Mouse (Mus musculus) midbrain, embryonic 11.5 days (tissue): ENCODE results near the gene Lrguk. TPM values are rescaled to one million over a fixed set of nuclear protein-coding genes. Genes with fewer than 3 reads are reported as not detected.

Experiments
- ATAC-seq: fragments of 200-750 bp; cut with Nextera tagmentation; 2 replicates; pipeline ENCODE4 v1.8.0; 2017; ENCODE audit warnings: moderate TSS enrichment, moderate library complexity; ENCODE audit not compliant: low FRiP score
- DNase-seq: peaks from one replicate; pipeline ENCODE4 v3.0.0; 2015; ENCODE audit warnings: low spot score; ENCODE audit errors: missing footprints
- H3K27ac ChIP-seq: fragments of 300-500 bp; sonication (generic); 2 replicates; pipeline ENCODE4 v1.5.1; 2014; ENCODE audit warnings: low read depth, low read length
- H3K27me3 ChIP-seq: fragments of 300-500 bp; sonication (generic); 2 replicates; pipeline ENCODE4 v1.6.1; 2014; ENCODE audit warnings: mild to moderate bottlenecking, low read length, moderate library complexity, mixed read lengths; ENCODE audit not compliant: control insufficient read depth, insufficient read depth
- H3K36me3 ChIP-seq: fragments of 300-500 bp; sonication (generic); 2 replicates; pipeline ENCODE4 v1.6.1; 2014; ENCODE audit warnings: mild to moderate bottlenecking, low read length, moderate library complexity, mixed read lengths; ENCODE audit not compliant: control insufficient read depth, insufficient read depth
- H3K4me1 ChIP-seq: fragments of 300-500 bp; sonication (generic); 2 replicates; pipeline ENCODE4 v1.6.1; 2014; ENCODE audit warnings: low read length; ENCODE audit not compliant: control insufficient read depth, insufficient read depth
- H3K4me2 ChIP-seq: fragments of 300-500 bp; sonication (generic); 2 replicates; pipeline ENCODE4 v1.6.1; 2014; ENCODE audit warnings: mild to moderate bottlenecking, moderate library complexity
- H3K4me3 ChIP-seq: fragments of 300-500 bp; sonication (generic); 2 replicates; pipeline ENCODE4 v1.5.1; 2014; ENCODE audit warnings: low read depth, low read length
- H3K9ac ChIP-seq: fragments of 300-500 bp; sonication (generic); 2 replicates; pipeline ENCODE4 v1.6.1; 2014; ENCODE audit warnings: low read length
- H3K9me3 ChIP-seq: fragments of 300-500 bp; sonication (generic); 2 replicates; pipeline ENCODE4 v1.6.1; 2016; ENCODE audit warnings: low read length; ENCODE audit not compliant: control insufficient read depth
- WGBS: fragments of 180-500 bp; shearing (Covaris S2); extraction: QIAGEN DNeasy Blood & Tissue Kit; methylation state at CpG from one replicate; pipeline ENCODE4 v1.1.7; 2014; 5-methylcytosine and 5-hydroxymethylcytosine counted together
- polyA plus RNA-seq: library from polyadenylated mRNA; unstranded; fragments of >200 nt; fragmentation: Nextera tagmentation; extraction: Ambion mirVana; gene quantifications from 2 replicates; pipeline ENCODE4 v1.2.1, GENCODE M21; 2014

Gene Lrguk
- 0.78 and 1.7 TPM in 2 replicates for polyA plus RNA-seq

DNA sequence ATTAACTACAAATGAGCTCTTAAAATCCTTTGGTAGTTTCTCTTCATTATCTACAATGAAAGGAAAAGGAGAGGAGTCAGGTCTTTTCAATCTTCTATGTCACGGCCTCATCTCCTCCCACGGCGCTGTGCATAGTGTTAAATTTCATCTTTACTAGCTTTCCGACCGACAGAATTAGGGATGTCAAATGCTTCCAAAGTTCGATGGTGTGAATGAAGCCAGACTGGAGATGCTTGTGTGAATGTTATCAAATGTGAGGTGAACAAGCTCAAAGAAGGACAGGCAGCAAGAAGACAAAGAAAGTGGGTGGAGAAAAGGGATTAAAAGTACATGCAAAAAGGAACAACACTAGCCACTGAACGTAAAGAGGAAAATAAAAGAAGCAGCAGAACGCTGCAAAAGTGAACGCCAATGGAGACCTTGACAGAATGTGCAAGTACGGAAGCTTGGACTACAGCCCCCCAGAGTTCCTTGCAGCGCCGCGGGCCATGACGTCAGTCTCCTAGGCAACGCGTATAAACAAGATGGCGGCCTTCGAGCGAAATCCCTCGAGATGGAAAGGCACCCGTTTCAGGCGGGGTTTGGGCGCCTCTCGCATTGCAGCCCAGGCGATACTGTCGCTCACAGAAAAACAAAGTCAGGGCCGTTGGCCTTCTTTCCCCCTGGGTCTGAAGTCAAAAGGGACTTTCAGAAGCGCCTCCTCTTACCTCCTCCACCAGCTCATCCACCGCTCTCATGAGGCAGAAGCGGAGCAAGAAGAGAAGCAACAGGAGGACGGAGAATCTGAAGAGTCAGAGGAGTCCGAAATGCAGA is at the start of gene Lrguk:
Lrguk (plus strand) TSS at position 516 of the 813 bp plus-strand sequence.
- Histone ChIP-seq H3K9ac (peak within 1 kb of the TSS; percentile 64), H3K27me3 (no peaks in the 10 kb centered on the region), H3K27ac (no peak within 1 kb of the TSS), H3K4me1 (no peaks in the 10 kb centered on the region), H3K36me3 (no peaks in the 10 kb centered on the region), H3K9me3 (no peaks in the 10 kb centered on the region), H3K4me2 (peak within 1 kb of the TSS; percentile 78), H3K4me3 (peak within 1 kb of the TSS; percentile 45)
- peak; percentile 97 for ATAC-seq
- WGBS = 5% methylated on average over 32 of the region's 32 CpGs
- peak; percentile 98 for DNase-seq

DNA sequence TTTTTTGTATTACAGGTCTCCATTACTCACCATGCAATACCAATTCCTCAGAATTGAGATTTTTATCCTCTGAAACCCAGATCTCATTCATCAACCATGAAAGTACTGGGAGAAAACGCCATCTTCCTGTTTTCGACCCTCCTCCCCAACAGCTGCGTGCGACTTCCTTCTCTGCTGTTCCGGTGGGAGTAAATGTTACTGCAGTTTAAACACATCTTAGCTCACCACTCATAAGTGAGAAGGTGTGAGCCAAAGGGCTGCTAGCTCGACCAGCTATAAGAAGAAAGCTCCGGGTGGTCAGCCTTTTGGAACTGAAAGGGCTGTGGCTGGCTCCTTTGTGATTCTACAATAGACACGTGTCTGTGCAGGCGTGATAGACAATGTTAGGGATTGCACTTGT is 46.5 kb upstream of the Lrguk start:
- WGBS = 85% methylated on average over 9 of the region's 9 CpGs
- no peak for ATAC-seq

DNA sequence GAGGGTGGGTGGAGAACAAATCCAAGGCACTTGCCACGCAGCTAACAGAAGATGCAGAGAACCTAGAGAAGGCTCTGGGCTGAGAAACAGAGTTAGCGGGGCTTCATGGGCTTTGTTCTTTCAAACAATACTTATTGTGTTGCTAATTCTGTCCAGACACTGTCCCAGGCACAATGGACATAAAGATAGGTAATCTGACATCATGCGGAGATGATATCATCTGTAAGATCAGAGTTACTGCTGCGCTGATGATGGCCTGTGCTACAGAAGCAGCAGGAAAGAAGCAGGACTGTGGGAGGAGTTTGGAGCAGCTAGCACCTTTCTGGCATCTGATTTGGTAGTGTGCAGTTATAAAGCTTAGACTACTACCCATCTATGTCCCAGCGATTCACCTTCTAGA is 42.1 kb upstream of the Lrguk start:
- H3K4me3 ChIP-seq = no peak overlapping the region
- H3K27me3 ChIP-seq = no peaks in the 10 kb centered on the region
- peak; percentile 69 for DNase-seq
- H3K27ac ChIP-seq = no peak overlapping the region
- peaks cover 2% of the 10 kb centered on the region; the same call in 1 of the 2 replicates for H3K4me1 ChIP-seq
- no peak overlapping the region for H3K4me2 ChIP-seq
- WGBS = 72% methylated on average over 5 of the region's 5 CpGs
- no peaks in the 10 kb centered on the region for H3K9me3 ChIP-seq
- H3K9ac ChIP-seq = no peak overlapping the region
- no peak for ATAC-seq
- no peaks in the 10 kb centered on the region for H3K36me3 ChIP-seq

More for the DNA sequence above, 46.5 kb upstream of the Lrguk start:
- Histone ChIP-seq H3K9me3 (no peaks in the 10 kb centered on the region), H3K4me3 (no peak overlapping the region), H3K4me1 (peaks cover under 1% of the 10 kb centered on the region; the same call in 1 of the 2 replicates), H3K4me2 (no peak overlapping the region), H3K27ac (no peak overlapping the region), H3K36me3 (no peaks in the 10 kb centered on the region), H3K9ac (no peak overlapping the region), H3K27me3 (no peaks in the 10 kb centered on the region)
- no peak for DNase-seq

DNA sequence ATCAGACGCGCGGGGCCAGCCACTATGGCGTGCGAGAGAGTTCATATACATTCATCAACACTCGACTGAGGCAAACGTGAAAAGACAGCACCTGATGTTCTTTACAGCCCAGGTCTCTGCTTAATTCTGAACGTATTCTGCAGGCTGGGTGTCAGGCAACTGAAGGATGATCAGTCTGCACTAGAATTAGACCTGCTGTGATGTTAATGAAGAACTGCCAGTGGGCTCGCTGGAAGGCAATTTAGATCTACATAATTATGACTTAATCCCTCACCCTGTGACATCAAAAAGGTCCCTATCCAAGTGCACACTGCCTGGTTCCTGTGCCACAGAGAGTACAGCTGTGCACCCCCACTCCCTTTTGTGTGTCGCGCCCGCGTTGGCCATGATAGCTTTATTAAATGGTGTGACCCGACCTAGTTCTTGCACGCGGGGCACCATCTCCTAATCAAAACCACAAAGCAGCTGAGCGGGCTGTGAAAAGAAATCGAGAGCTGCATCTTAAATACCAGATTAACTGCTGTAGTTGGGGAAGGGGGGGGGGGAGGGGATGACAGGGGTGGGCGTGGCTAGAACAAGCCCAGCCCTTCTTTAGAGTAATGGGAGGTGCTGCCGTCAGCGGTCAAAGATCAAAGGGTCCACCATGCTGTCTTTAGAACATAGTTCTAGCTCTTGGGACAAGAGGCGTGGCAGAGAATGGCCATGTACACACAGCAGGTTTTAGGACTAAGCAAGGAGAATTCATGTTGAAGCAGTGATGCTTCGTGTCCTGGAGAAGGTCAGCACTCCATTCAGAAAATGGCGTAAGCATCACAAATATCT is 36.8 kb upstream of the Lrguk start:
- Histone ChIP-seq H3K4me1 (peaks cover 3% of the 10 kb centered on the region; the same call in 1 of the 2 replicates), H3K9ac (no peak overlapping the region), H3K36me3 (no peaks in the 10 kb centered on the region), H3K4me3 (no peak overlapping the region), H3K27me3 (no peaks in the 10 kb centered on the region), H3K27ac (0 out of 2 replicates have a peak overlapping the region, but pooled peaks have one; percentile 8), H3K9me3 (no peaks in the 10 kb centered on the region), H3K4me2 (peak overlapping the region; percentile 16; the same call in 1 of the 2 replicates)
- DNase-seq (peak; percentile 93), ATAC-seq (peak; percentile 93)
- 27% methylated on average over 24 of the region's 24 CpGs for WGBS

DNA sequence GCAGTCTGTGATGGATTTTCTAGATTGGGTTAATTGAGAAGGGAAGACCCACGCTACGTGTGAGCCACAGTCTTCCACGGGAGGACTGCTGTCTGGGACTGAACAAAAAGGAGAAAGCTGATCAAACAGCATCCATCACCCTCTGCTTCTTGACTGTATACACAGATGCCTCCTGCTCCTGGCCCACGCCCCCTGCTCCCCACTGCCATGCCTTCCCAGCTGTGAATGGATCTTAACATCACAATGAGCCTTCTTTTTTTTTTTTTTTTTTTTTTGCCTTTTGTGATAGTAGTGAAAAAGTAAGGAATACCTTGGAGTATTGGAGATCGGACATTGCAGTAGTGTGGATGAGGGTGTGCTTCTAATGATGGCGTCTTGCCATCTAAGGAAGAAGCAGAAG is 35.4 kb upstream of the Lrguk start:
- Histone ChIP-seq H3K9me3 (no peaks in the 10 kb centered on the region), H3K4me2 (no peak overlapping the region), H3K4me1 (peaks cover 3% of the 10 kb centered on the region; the same call in 1 of the 2 replicates), H3K4me3 (no peak overlapping the region), H3K36me3 (no peaks in the 10 kb centered on the region), H3K9ac (no peak overlapping the region), H3K27me3 (no peaks in the 10 kb centered on the region), H3K27ac (no peak overlapping the region)
- WGBS = 63% methylated on average over 6 of the region's 6 CpGs
- DNase-seq (no peak), ATAC-seq (no peak)

DNA sequence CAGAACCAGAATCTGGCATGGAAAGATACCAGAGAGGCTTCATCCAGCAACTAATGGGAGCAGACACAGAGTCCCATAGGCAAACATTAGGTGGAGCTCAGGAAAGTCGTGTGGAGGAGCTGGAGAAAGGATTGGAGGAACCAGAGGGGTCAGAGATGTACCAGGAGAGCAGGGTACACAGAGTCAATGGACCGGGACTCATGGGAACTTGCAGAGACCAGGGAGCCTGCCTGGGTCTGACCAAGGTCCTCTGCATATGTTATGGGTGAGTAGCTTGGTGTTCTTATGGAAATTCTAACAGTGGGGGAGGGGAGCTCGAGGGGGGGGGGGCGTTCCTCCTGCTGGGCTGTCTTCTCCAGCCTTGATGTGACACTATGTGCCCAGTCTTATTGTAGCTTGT is 30.7 kb upstream of the Lrguk start:
- no peak for ATAC-seq
- Histone ChIP-seq H3K9me3 (no peaks in the 10 kb centered on the region), H3K4me3 (no peak overlapping the region), H3K4me2 (no peak overlapping the region), H3K4me1 (no peaks in the 10 kb centered on the region; the same call in 1 of the 2 replicates), H3K9ac (no peak overlapping the region), H3K36me3 (no peaks in the 10 kb centered on the region), H3K27ac (no peak overlapping the region), H3K27me3 (no peaks in the 10 kb centered on the region)
- DNase-seq = no peak
- 54% methylated on average over 4 of the region's 4 CpGs for WGBS

DNA sequence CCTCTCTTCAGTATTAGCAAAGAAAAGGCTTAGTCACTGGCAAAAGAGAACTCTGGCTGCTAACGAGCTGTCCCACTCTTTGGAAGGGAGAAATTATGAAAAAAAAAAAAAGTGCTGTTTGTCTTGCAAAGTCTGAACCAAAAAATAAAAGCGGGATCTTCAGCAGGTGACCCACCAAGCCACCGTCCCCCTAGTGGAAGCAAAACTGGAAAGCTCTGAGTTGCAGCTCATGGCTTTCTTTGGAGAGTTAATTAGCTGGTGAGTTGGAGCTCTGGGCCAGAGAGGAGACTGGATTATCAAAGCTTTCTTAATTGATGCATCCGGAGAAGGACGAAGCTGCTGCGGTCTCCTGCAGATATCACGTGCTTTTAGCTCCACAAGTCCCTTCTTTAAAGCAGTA is 29.7 kb upstream of the Lrguk start:
- Histone ChIP-seq H3K9me3 (no peaks in the 10 kb centered on the region), H3K27ac (no peak overlapping the region), H3K4me1 (no peaks in the 10 kb centered on the region; the same call in 1 of the 2 replicates), H3K4me2 (no peak overlapping the region), H3K9ac (no peak overlapping the region), H3K36me3 (no peaks in the 10 kb centered on the region), H3K27me3 (no peaks in the 10 kb centered on the region), H3K4me3 (no peak overlapping the region)
- DNase-seq (no peak), ATAC-seq (no peak)
- 30% methylated on average over 7 of the region's 7 CpGs for WGBS

DNA sequence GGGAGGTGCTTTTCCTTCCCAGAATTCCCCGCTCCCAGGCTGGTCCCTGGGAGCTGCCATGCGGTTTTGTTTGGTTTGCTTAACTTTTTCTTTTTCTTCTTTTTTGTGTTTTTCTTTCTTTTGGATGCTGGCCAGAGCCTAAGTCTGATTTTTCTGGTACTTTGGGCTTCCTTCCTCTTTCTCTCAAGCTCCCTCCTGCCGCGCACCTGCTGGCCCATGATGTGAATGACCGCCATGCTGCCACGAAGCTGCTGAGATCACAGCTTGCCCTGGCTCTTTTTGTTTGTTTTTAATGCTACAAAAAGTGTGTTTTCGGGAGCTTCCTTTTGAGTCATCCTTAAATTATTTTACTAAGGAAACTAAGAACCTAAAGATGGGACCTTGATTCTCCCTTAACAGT is 28.6 kb upstream of the Lrguk start:
- Histone ChIP-seq H3K4me2 (no peak overlapping the region), H3K4me3 (no peak overlapping the region), H3K9me3 (no peaks in the 10 kb centered on the region), H3K27me3 (no peaks in the 10 kb centered on the region), H3K4me1 (no peaks in the 10 kb centered on the region; the same call in 1 of the 2 replicates), H3K36me3 (no peaks in the 10 kb centered on the region), H3K9ac (no peak overlapping the region), H3K27ac (no peak overlapping the region)
- DNase-seq = no peak
- ATAC-seq = no peak
- WGBS = 87% methylated on average over 7 of the region's 7 CpGs

DNA sequence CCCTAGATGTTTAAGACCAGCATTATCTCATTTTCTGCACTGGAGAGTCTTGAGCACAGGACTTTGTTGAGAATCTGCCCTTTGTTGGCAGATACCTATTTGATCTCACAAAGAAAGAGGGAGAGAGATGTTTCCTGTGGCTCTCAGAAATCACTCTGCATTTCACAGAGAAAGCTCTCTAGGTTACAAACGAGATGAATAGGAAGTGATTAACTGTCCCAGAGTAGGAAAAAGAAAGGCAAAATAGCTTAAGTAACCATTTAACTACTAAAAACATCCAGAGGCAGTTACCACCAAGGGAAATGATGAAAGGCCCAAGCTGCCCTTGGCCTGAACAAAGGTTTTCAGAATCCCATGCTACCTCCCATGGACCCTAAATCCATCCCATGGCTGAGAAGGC is 26.2 kb upstream of the Lrguk start:
- H3K27me3 ChIP-seq = no peaks in the 10 kb centered on the region
- ATAC-seq (no peak), DNase-seq (no peak)
- H3K4me1 ChIP-seq = no peaks in the 10 kb centered on the region; the same call in 1 of the 2 replicates
- H3K4me3 ChIP-seq = no peak overlapping the region
- no peaks in the 10 kb centered on the region for H3K36me3 ChIP-seq
- no peaks in the 10 kb centered on the region for H3K9me3 ChIP-seq
- H3K9ac ChIP-seq = no peak overlapping the region
- no peak overlapping the region for H3K27ac ChIP-seq
- no peak overlapping the region for H3K4me2 ChIP-seq
- WGBS = 20% methylated on average over 1 of the region's 1 CpGs
